Mouse (Mus musculus): ENCODE measurements around the gene Cep290. TPM values are rescaled to one million over a fixed set of nuclear protein-coding genes. Genes with fewer than 3 reads are reported as not detected.

The Cep290 gene
- 2.3 and 2.9 TPM in 2 replicates for polyA plus RNA-seq (2015; fragmentation: Nextera tagmentation; extraction: Ambion mirVana)

GRCm38 (mm10) chr10:100487097-100487978, at the start of gene Cep290, which contains the start of gene Tmtc3:
Gene Cep290 (plus strand): TSS chr10:100487558.
Gene Tmtc3 (minus strand): TSS chr10:100487350.
- Histone ChIP-seq H3K27me3 (ENCODE audit: control insufficient read depth, insufficient read depth, low read depth, low read length) (no peaks in the 10 kb centered on the region), H3K9ac (ENCODE audit: low read depth, low read length) (peak within 1 kb of the TSS; percentile 92)
- WGBS (ENCODE audit: insufficient replicate concordance): under 1% methylated on average over 63 of the region's 63 CpGs

DNA sequence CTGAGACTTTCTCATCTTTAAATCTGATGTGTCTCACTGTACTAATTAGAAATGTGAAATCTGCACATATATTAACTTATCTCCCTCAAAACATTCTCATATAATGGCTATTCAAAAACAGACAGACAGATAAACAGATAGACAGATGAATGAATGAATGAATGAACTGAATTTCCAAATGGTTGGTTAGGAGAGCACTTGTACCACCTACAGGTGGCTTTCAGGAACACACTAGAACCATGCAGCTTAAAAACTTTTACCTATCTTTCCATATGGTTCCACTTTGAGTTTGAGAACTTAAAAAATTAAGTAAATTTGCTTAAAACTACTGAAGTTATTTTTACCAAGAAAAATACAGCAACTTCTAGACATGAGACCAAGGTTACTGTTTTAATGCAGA, 38.0 kb upstream of the Cep290 start:
- Histone ChIP-seq H3K36me3 (ENCODE audit: control insufficient read depth, insufficient read depth) (peaks cover 10% of the 10 kb centered on the region), H3K27me3 (ENCODE audit: control insufficient read depth, insufficient read depth, low read depth, low read length) (no peaks in the 10 kb centered on the region), H3K27ac (ENCODE audit: low read length) (no peak overlapping the region), H3K9ac (ENCODE audit: low read depth, low read length) (no peak overlapping the region), H3K4me2 (ENCODE audit: low read depth, low read length) (no peak overlapping the region), H3K9me3 (replicated peaks; ENCODE audit: control insufficient read depth, low read length) (no peaks in the 10 kb centered on the region), H3K4me1 (ENCODE audit: control insufficient read depth, low read depth, low read length) (no peaks in the 10 kb centered on the region), H3K4me3 (ENCODE audit: low read depth, low read length) (no peak overlapping the region)
- ATAC-seq (ENCODE audit: low read depth): no peak

More at GRCm38 (mm10) chr10:100487097-100487978, at the start of gene Cep290, which contains the start of gene Tmtc3:
- ATAC-seq (ENCODE audit: low read depth): peak; percentile 95
- no peaks in the 10 kb centered on the region for H3K9me3 ChIP-seq (replicated peaks; ENCODE audit: control insufficient read depth, low read length)
- H3K4me1 ChIP-seq (ENCODE audit: control insufficient read depth, low read depth, low read length): peaks cover 5% of the 10 kb centered on the region
- peak within 1 kb of the TSS; percentile 89 for H3K4me3 ChIP-seq (ENCODE audit: low read depth, low read length)
- peak within 1 kb of the TSS; percentile 86 for H3K4me2 ChIP-seq (ENCODE audit: low read depth, low read length)
- no peaks in the 10 kb centered on the region for H3K36me3 ChIP-seq (ENCODE audit: control insufficient read depth, insufficient read depth)
- peak within 1 kb of the TSS; percentile 79 for H3K27ac ChIP-seq (ENCODE audit: low read length)

- Histone ChIP-seq H3K4me2 (ENCODE audit: low read depth, low read length) (no peak overlapping the region), H3K27me3 (ENCODE audit: control insufficient read depth, insufficient read depth, low read depth, low read length) (no peaks in the 10 kb centered on the region), H3K9ac (ENCODE audit: low read depth, low read length) (no peak overlapping the region), H3K36me3 (ENCODE audit: control insufficient read depth, insufficient read depth) (peaks cover 3% of the 10 kb centered on the region), H3K27ac (ENCODE audit: low read length) (no peak overlapping the region), H3K4me3 (ENCODE audit: low read depth, low read length) (no peak overlapping the region), H3K4me1 (ENCODE audit: control insufficient read depth, low read depth, low read length) (no peaks in the 10 kb centered on the region), H3K9me3 (replicated peaks; ENCODE audit: control insufficient read depth, low read length) (no peaks in the 10 kb centered on the region)
- ATAC-seq (ENCODE audit: low read depth): no peak
Measured at GRCm38 (mm10) chr10:100460515-100460914, 26.8 kb upstream of the Cep290 start.

- H3K9ac ChIP-seq (ENCODE audit: low read depth, low read length): no peak overlapping the region
Measured at GRCm38 (mm10) chr10:100475040-100475439, 12.3 kb upstream of the Cep290 start.

GRCm38 (mm10) chr10:100479538-100479937, 7.8 kb upstream of the Cep290 start:
- no peaks in the 10 kb centered on the region for H3K9me3 ChIP-seq (replicated peaks; ENCODE audit: control insufficient read depth, low read length)
- WGBS (ENCODE audit: insufficient replicate concordance): 76% methylated on average over 3 of the region's 3 CpGs
- H3K36me3 ChIP-seq (ENCODE audit: control insufficient read depth, insufficient read depth): peaks cover 11% of the 10 kb centered on the region
- no peak overlapping the region for H3K27ac ChIP-seq (ENCODE audit: low read length)
- ATAC-seq (ENCODE audit: low read depth): no peak
- H3K9ac ChIP-seq (ENCODE audit: low read depth, low read length): no peak overlapping the region
- H3K27me3 ChIP-seq (ENCODE audit: control insufficient read depth, insufficient read depth, low read depth, low read length): no peaks in the 10 kb centered on the region
- no peak overlapping the region for H3K4me3 ChIP-seq (ENCODE audit: low read depth, low read length)
- no peak overlapping the region for H3K4me2 ChIP-seq (ENCODE audit: low read depth, low read length)
- no peaks in the 10 kb centered on the region for H3K4me1 ChIP-seq (ENCODE audit: control insufficient read depth, low read depth, low read length)

More at GRCm38 (mm10) chr10:100475040-100475439, 12.3 kb upstream of the Cep290 start:
- Histone ChIP-seq H3K9me3 (replicated peaks; ENCODE audit: control insufficient read depth, low read length) (no peaks in the 10 kb centered on the region), H3K36me3 (ENCODE audit: control insufficient read depth, insufficient read depth) (peaks cover 17% of the 10 kb centered on the region), H3K27me3 (ENCODE audit: control insufficient read depth, insufficient read depth, low read depth, low read length) (no peaks in the 10 kb centered on the region), H3K4me1 (ENCODE audit: control insufficient read depth, low read depth, low read length) (no peaks in the 10 kb centered on the region), H3K4me2 (ENCODE audit: low read depth, low read length) (no peak overlapping the region), H3K4me3 (ENCODE audit: low read depth, low read length) (no peak overlapping the region), H3K27ac (ENCODE audit: low read length) (no peak overlapping the region)
- 43% methylated on average over 3 of the region's 3 CpGs for WGBS (ENCODE audit: insufficient replicate concordance)
- ATAC-seq (ENCODE audit: low read depth): no peak

DNA sequence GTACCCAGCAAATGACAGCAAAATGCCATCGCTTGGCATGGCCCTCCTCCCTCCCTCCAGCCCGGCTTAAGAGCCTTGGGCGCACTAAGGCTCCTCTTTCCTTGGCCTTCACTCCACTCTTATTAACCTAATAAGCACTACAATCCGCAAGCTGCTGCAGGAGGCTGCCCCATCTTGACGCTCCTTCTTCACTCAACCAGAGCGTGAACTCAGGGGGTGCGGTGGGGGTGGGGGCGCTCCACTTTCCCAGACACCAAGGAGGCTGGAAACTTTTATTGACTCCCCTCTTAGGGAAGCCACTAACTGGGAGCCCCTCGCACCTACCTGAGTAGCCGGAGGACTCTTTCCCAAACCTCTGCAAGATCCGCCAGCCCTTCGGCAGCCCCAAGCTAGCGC, 659 bp upstream of the Cep290 start:
- H3K36me3 ChIP-seq (ENCODE audit: control insufficient read depth, insufficient read depth): no peaks in the 10 kb centered on the region
- no peaks in the 10 kb centered on the region for H3K27me3 ChIP-seq (ENCODE audit: control insufficient read depth, insufficient read depth, low read depth, low read length)
- H3K27ac ChIP-seq (ENCODE audit: low read length): peak overlapping the region; percentile 79
- 0% methylated on average over 13 of the region's 13 CpGs for WGBS (ENCODE audit: insufficient replicate concordance)
- peak; percentile 17 for ATAC-seq (ENCODE audit: low read depth)
- peak overlapping the region; percentile 89 for H3K4me3 ChIP-seq (ENCODE audit: low read depth, low read length)
- H3K4me1 ChIP-seq (ENCODE audit: control insufficient read depth, low read depth, low read length): peaks cover 5% of the 10 kb centered on the region
- H3K9ac ChIP-seq (ENCODE audit: low read depth, low read length): peak overlapping the region; percentile 92
- H3K9me3 ChIP-seq (replicated peaks; ENCODE audit: control insufficient read depth, low read length): no peaks in the 10 kb centered on the region
- H3K4me2 ChIP-seq (ENCODE audit: low read depth, low read length): peak overlapping the region; percentile 86

- no peak overlapping the region for H3K4me3 ChIP-seq (ENCODE audit: low read depth, low read length)
- H3K27me3 ChIP-seq (ENCODE audit: control insufficient read depth, insufficient read depth, low read depth, low read length): no peaks in the 10 kb centered on the region
- H3K36me3 ChIP-seq (ENCODE audit: control insufficient read depth, insufficient read depth): peaks cover 3% of the 10 kb centered on the region
- H3K9ac ChIP-seq (ENCODE audit: low read depth, low read length): no peak overlapping the region
- peaks cover 5% of the 10 kb centered on the region for H3K4me1 ChIP-seq (ENCODE audit: control insufficient read depth, low read depth, low read length)
- no peak for ATAC-seq (ENCODE audit: low read depth)
- H3K9me3 ChIP-seq (replicated peaks; ENCODE audit: control insufficient read depth, low read length): no peaks in the 10 kb centered on the region
- no peak overlapping the region for H3K4me2 ChIP-seq (ENCODE audit: low read depth, low read length)
- H3K27ac ChIP-seq (ENCODE audit: low read length): no peak overlapping the region
- 86% methylated on average over 7 of the region's 7 CpGs for WGBS (ENCODE audit: insufficient replicate concordance)
Measured at GRCm38 (mm10) chr10:100491916-100492315, 4.6 kb downstream of the Cep290 start.

DNA sequence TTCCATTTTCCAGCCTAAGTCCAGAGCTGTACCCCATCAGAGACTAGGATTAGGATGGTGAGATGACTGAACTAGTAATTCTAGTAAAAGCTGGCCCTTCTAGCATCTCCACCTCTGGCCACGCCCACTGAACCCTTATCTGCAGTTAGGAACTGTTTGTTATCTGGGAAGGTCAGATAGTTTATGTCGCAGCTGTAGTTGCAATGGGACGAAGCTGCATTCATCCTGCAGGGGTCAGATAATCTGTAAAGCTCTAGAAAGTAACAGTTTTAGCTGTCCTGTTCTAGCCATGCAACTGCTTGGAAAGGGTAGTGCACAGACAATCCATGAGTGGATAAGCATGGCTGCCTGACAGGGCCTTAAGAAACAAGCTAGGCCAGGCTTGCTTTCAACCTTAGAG, 11.0 kb downstream of the Cep290 start:
- Histone ChIP-seq H3K36me3 (ENCODE audit: control insufficient read depth, insufficient read depth) (peaks cover 3% of the 10 kb centered on the region; the same call in 1 of the 2 replicates), H3K4me3 (ENCODE audit: low read depth, low read length) (no peak overlapping the region), H3K9ac (ENCODE audit: low read depth, low read length) (no peak overlapping the region), H3K4me2 (ENCODE audit: low read depth, low read length) (peak overlapping the region; percentile 24), H3K4me1 (ENCODE audit: control insufficient read depth, low read depth, low read length) (peaks cover 9% of the 10 kb centered on the region), H3K27ac (ENCODE audit: low read length) (peak overlapping the region; percentile 71; the same call in 1 of the 2 replicates), H3K27me3 (ENCODE audit: control insufficient read depth, insufficient read depth, low read depth, low read length) (no peaks in the 10 kb centered on the region), H3K9me3 (replicated peaks; ENCODE audit: control insufficient read depth, low read length) (no peaks in the 10 kb centered on the region)
- peak; percentile 96 for ATAC-seq (ENCODE audit: low read depth)
- 11% methylated on average over 3 of the region's 3 CpGs for WGBS (ENCODE audit: insufficient replicate concordance)

- Histone ChIP-seq H3K4me1 (ENCODE audit: control insufficient read depth, low read depth, low read length) (no peaks in the 10 kb centered on the region; the same call in none of the 2 replicates), H3K4me2 (ENCODE audit: low read depth, low read length) (no peak overlapping the region), H3K27me3 (ENCODE audit: control insufficient read depth, insufficient read depth, low read depth, low read length) (no peaks in the 10 kb centered on the region), H3K9me3 (replicated peaks; ENCODE audit: control insufficient read depth, low read length) (no peaks in the 10 kb centered on the region), H3K36me3 (ENCODE audit: control insufficient read depth, insufficient read depth) (peaks cover 5% of the 10 kb centered on the region; the same call in 1 of the 2 replicates), H3K9ac (ENCODE audit: low read depth, low read length) (no peak overlapping the region), H3K4me3 (ENCODE audit: low read depth, low read length) (no peak overlapping the region), H3K27ac (ENCODE audit: low read length) (no peak overlapping the region)
- peak; percentile 95 for ATAC-seq (ENCODE audit: low read depth)
- 63% methylated on average over 1 of the region's 1 CpGs for WGBS (ENCODE audit: insufficient replicate concordance)
Measured at GRCm38 (mm10) chr10:100508170-100508569, 20.8 kb downstream of the Cep290 start.

Data from liver, embryonic 16.5 days (tissue).